Mouse (Mus musculus) c-Kit-positive CD71-positive TER-119-positive erythroid progenitor cells, embryonic 14.5 days (primary cell): ENCODE results near the gene Xrcc1.
"Not testable (repeated sequence)": the region's sequence is repeated elsewhere in the genome, so short reads cannot be mapped to it uniquely, and the experiment has no call there.

Experiments used
- DNase-seq: peaks from one replicate; pipeline ENCODE4 v3.0.0-alpha.2; 2013; ENCODE audit warnings: low spot score

The Xrcc1 gene

GRCm38 (mm10) chr7:24600941-24601597 lies 55.0 kb downstream of the Xrcc1 start:
- peak; percentile 92 for DNase-seq

- no peak for DNase-seq
Observed at GRCm38 (mm10) chr7:24605561-24605960, 59.5 kb downstream of the Xrcc1 start.

GRCm38 (mm10) chr7:24606046-24606445 lies 60.0 kb downstream of the Xrcc1 start:
- no peak for DNase-seq

- DNase-seq: peak; percentile 62
Observed at GRCm38 (mm10) chr7:24608017-24608416, 61.9 kb downstream of the Xrcc1 start.

GRCm38 (mm10) chr7:24608561-24608960 lies 62.5 kb downstream of the Xrcc1 start:
- DNase-seq: no peak

- DNase-seq: no peak
Observed at GRCm38 (mm10) chr7:24610144-24610878, 64.2 kb downstream of the Xrcc1 start, which contains the start of gene Phldb3. Gene Phldb3, plus strand, starts transcription at chr7:24610763.

- DNase-seq: peak; percentile 94
Observed at GRCm38 (mm10) chr7:24610879-24611494, 64.9 kb downstream of the Xrcc1 start.

GRCm38 (mm10) chr7:24611709-24612108 lies 65.6 kb downstream of the Xrcc1 start:
- DNase-seq: no peak

GRCm38 (mm10) chr7:24612308-24612910 lies 66.3 kb downstream of the Xrcc1 start:
- no peak for DNase-seq

- DNase-seq: no peak
Observed at GRCm38 (mm10) chr7:24614816-24615215, 68.7 kb downstream of the Xrcc1 start.

- no peak for DNase-seq
Observed at GRCm38 (mm10) chr7:24617763-24618162, 71.7 kb downstream of the Xrcc1 start.

GRCm38 (mm10) chr7:24618374-24618773 lies 72.3 kb downstream of the Xrcc1 start:
- DNase-seq: not testable (repeated sequence)

- DNase-seq: no peak
Observed at GRCm38 (mm10) chr7:24619671-24620397, 73.7 kb downstream of the Xrcc1 start.

- no peak for DNase-seq
Observed at GRCm38 (mm10) chr7:24621193-24621592, 75.1 kb downstream of the Xrcc1 start.

GRCm38 (mm10) chr7:24622967-24623366 lies 76.9 kb downstream of the Xrcc1 start:
- no peak for DNase-seq
